Mouse (Mus musculus): Measurements from ENCODE around the gene Sptan1. TPM values are rescaled to one million over a fixed set of nuclear protein-coding genes. Genes with fewer than 3 reads are reported as not detected.

The Sptan1 gene
- polyA plus RNA-seq, 1 experiment = 0.04 TPM

DNA sequence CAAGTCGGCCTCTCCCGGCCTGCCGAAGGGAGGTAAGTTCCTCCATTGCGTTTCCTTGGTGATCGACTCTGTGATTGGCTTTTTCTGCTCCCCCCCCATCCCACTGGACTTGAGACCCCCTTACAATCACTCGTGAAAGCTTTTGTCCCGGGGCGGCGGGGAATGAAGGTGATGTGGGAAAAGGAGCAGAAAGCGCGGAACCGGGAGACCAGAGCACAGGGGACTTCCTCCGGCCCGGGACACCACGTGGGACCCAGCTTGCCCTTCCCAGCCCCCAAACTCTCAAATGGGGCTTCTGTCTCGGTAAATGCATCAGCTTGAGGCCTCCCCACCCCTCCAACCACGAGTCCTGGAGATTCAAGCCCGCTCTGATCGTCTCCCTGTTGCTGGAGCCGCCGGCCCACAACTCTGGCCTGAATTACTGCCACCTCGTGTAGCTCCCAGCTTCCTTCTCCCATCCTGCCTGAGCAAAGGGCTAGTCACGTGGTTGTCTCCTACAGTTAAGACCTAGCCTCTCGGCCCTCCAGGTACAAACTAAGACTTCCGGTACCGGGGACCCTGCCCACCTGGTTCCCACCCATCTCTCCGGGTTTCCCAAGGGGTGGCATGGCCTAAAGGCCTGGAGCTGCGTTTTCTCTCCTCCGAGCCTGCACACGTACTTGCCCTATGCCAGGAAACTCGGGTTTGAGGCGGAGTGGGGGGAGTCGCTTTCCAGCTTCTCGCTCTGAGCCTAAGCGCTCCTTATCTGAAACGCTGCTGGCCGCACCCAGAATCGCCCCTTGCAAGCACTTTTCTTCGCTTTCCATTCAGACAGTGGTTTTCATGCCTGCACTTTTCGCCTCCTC, 97.1 kb downstream of the Sptan1 start:
- TF ChIP-seq TAL1 (IDR thresholded peaks at IDR 0.05; ENCODE audit: low read length) = no peak
- peak; percentile 77 for TF ChIP-seq GATA1 (IDR thresholded peaks at IDR 0.05; ENCODE audit: low read length)

DNA sequence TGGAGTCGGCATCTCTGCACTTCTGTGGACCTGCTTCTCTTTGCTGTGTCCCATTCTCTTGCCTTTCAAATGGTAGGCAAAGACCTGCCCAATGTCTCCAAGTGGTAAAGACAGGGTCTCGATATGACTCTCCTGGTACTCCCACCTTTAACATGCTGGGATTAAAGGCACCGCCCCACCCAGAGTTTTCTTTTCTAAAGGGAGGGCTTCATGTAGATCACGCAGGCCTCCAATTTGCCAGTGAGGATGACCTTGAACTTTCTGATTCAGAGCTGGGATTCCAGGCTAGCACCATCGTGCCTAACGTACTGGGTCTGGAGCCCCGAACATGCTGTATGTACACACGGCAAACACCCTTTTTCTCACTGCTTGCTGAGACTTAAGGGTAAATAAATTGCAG, 97.9 kb downstream of the Sptan1 start:
- Histone ChIP-seq H3K36me3 (ENCODE audit: control insufficient read depth) (peaks cover 4% of the 10 kb centered on the region), H3K9me3 (ENCODE audit: control insufficient read depth, low read length) (no peaks in the 10 kb centered on the region), H3K4me1 (ENCODE audit: control insufficient read depth) (peaks cover 63% of the 10 kb centered on the region), H3K4me3 (replicated peaks) (peak overlapping the region; percentile 75), H3K27me3 (ENCODE audit: control insufficient read depth) (peaks cover 4% of the 10 kb centered on the region)
- no peak for TF ChIP-seq TAL1 (IDR thresholded peaks at IDR 0.05; ENCODE audit: low read length)
- no peak for TF ChIP-seq GATA1 (IDR thresholded peaks at IDR 0.05; ENCODE audit: low read length)

More for the DNA sequence above, 97.1 kb downstream of the Sptan1 start:
- Histone ChIP-seq H3K4me3 (replicated peaks) (peak overlapping the region; percentile 75), H3K36me3 (ENCODE audit: control insufficient read depth) (no peaks in the 10 kb centered on the region), H3K27me3 (ENCODE audit: control insufficient read depth) (peaks cover 4% of the 10 kb centered on the region), H3K4me1 (ENCODE audit: control insufficient read depth) (peaks cover 59% of the 10 kb centered on the region), H3K9me3 (ENCODE audit: control insufficient read depth, low read length) (no peaks in the 10 kb centered on the region)

DNA sequence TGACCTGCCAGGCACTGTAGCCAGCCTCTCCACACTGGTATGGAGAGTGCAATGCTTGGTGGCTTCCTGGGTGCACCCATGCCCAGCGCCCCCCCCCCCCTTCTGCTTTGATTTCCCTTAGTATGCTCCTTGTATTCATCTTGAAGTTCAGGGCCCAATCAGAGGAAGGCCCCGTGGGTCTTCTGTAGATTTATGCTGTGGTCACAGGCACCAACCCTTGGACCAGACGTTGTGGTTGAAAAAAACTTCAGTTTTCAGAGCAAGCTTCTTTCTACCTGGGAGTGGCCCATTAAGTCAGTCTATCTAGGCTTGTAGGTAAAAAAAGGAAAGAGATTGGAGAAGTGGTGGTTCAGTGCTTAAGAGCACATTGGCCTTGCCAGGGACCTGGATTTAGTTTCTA, 98.4 kb downstream of the Sptan1 start:
- TF ChIP-seq GATA1 (IDR thresholded peaks at IDR 0.05; ENCODE audit: low read length) = no peak
- no peak for TF ChIP-seq TAL1 (IDR thresholded peaks at IDR 0.05; ENCODE audit: low read length)
- Histone ChIP-seq H3K4me3 (replicated peaks) (peak overlapping the region; percentile 75), H3K9me3 (ENCODE audit: control insufficient read depth, low read length) (no peaks in the 10 kb centered on the region), H3K36me3 (ENCODE audit: control insufficient read depth) (peaks cover 10% of the 10 kb centered on the region), H3K4me1 (ENCODE audit: control insufficient read depth) (peaks cover 66% of the 10 kb centered on the region), H3K27me3 (ENCODE audit: control insufficient read depth) (peaks cover 4% of the 10 kb centered on the region)

DNA sequence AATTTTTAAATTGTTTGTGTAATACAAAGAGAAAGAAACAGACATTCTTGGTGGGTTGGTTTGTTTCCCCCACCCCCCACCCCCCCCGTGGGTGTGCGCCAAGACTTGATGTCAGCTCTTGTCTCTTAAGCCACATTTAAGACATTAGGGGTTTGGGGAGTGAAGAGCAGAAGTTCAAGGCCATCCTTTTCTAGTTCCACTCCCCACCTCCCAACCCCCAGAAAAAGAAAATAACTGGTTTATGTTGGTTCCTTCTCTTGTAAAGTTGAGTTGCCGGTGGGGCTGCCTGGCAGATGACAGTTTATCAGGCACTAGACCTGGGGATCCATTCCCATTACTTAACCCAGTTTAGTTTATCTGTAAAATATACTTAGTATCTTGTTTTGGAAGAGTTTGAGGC, 98.9 kb downstream of the Sptan1 start:
- Histone ChIP-seq H3K36me3 (ENCODE audit: control insufficient read depth) (peaks cover 15% of the 10 kb centered on the region), H3K4me3 (replicated peaks) (peak overlapping the region; percentile 18), H3K27me3 (ENCODE audit: control insufficient read depth) (peaks cover 4% of the 10 kb centered on the region), H3K4me1 (ENCODE audit: control insufficient read depth) (peaks cover 68% of the 10 kb centered on the region), H3K9me3 (ENCODE audit: control insufficient read depth, low read length) (no peaks in the 10 kb centered on the region)
- no peak for TF ChIP-seq TAL1 (IDR thresholded peaks at IDR 0.05; ENCODE audit: low read length)
- no peak for TF ChIP-seq GATA1 (IDR thresholded peaks at IDR 0.05; ENCODE audit: low read length)

DNA sequence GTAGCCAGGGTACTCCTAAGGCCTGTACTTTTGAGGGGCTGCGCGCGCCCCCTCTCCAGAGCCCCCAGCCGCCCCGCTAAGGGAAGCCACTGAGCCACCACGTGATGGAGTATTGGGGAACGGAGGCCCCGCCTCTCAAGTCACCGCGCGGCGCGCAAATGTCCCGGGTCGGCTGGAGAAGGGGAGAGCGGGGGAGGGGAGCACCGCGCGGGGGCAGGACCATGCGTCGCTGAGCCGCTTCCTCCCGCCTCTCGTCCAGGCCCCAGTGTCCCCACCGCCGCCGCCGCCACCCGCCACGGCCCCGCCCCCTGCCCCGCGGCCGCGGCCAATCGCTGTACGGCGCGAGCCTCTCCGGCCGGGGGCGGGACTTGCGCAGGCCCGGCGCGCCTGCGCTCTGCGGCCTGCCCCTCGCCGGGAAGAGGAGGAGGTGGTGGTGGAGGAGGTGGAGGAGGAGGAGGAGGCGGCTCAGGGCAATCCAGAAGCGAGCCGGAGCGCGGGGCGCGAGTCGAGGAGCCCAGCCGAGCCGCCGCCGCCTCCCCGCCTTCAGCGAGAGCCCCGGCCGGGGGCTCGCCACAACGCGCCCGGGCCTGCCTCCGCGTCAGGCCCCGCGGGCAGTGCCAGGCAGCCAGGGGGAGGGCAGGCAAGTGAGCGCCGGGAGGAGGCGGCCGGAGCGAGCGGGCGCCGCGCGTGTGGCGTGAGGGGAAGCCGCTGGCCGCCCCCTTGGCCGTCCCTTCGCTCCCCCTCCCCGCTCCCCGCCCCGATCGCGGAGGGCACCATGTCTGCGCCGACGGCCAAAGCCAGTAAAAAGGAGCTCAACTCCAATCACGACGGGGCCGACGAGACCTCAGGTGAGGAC, 100.9 kb downstream of the Sptan1 start:
- Histone ChIP-seq H3K27me3 (ENCODE audit: control insufficient read depth) (peaks cover 4% of the 10 kb centered on the region), H3K36me3 (ENCODE audit: control insufficient read depth) (peaks cover 30% of the 10 kb centered on the region), H3K9me3 (ENCODE audit: control insufficient read depth, low read length) (no peaks in the 10 kb centered on the region), H3K4me1 (ENCODE audit: control insufficient read depth) (peaks cover 64% of the 10 kb centered on the region), H3K4me3 (replicated peaks) (peak overlapping the region; percentile 86)
- TF ChIP-seq GATA1 (IDR thresholded peaks at IDR 0.05; ENCODE audit: low read length) = no peak
- no peak for TF ChIP-seq TAL1 (IDR thresholded peaks at IDR 0.05; ENCODE audit: low read length)

DNA sequence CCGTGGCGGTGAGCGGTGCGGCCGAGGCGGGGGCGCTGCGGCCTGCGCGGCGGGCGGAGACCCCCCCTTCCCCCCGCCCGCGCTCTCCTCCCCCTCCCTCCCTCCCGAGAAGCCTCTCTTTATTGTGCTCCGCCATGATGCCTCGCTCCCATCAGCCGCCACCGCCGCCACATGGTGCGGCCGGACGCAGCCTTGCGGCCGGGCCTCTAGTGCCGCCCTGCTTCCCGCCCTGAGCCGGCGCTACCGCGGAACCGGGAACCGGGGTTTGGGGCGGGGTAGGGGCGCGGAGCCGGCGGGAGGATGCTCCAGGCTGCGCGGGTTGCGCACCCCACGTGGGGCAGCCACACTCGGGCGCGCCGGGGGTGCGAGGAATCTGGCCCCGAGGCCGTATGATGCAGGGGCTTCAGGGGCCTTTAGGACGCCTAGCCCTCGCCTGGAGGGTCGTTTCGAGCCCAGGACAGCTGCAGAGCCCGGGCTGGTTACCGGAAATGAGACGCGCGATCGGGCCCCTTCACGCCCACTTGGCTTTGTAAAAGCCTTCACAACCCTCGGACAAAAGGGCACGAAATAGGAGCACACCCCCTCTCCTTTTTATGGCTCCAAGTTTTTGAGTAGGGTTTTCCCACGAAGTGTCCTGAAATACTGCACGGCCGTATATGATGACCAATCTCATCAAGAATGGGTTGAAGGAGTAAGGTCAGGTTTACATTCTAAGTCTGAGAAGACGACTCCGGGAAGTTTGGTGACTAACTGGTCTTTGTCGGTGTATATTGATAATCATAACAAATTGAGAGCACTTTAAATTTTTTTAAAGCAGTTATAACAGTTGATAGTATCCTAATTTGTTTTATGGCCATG, 101.9 kb downstream of the Sptan1 start:
- no peak for TF ChIP-seq GATA1 (IDR thresholded peaks at IDR 0.05; ENCODE audit: low read length)
- no peak for TF ChIP-seq TAL1 (IDR thresholded peaks at IDR 0.05; ENCODE audit: low read length)
- no peaks in the 10 kb centered on the region for H3K27me3 ChIP-seq (ENCODE audit: control insufficient read depth)
- peaks cover 54% of the 10 kb centered on the region for H3K4me1 ChIP-seq (ENCODE audit: control insufficient read depth)
- peak overlapping the region; percentile 86 for H3K4me3 ChIP-seq (replicated peaks)
- peaks cover 35% of the 10 kb centered on the region for H3K36me3 ChIP-seq (ENCODE audit: control insufficient read depth)
- H3K9me3 ChIP-seq (ENCODE audit: control insufficient read depth, low read length) = no peaks in the 10 kb centered on the region

DNA sequence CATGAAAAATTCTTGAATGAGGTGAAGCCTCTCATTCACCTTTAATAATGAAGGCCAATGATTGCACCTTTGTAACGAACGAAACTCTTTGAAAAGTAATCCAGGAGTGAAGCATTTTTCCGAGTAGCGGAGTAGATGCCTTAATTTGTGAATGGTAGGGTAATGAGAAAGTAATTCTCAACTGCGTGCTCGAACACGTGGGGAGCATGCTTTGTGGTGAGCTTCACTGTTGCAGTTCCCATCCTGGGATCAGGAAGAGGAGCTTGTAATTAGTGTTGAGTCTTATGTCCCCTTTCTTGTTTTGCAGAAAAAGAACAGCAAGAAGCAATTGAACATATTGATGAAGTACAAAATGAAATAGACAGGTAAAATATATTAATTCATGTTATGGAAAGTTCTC, 102.6 kb downstream of the Sptan1 start:
- TF ChIP-seq TAL1 (IDR thresholded peaks at IDR 0.05; ENCODE audit: low read length) = no peak
- TF ChIP-seq GATA1 (IDR thresholded peaks at IDR 0.05; ENCODE audit: low read length) = no peak
- Histone ChIP-seq H3K9me3 (ENCODE audit: control insufficient read depth, low read length) (no peaks in the 10 kb centered on the region), H3K36me3 (ENCODE audit: control insufficient read depth) (peaks cover 42% of the 10 kb centered on the region), H3K4me1 (ENCODE audit: control insufficient read depth) (peaks cover 47% of the 10 kb centered on the region), H3K4me3 (replicated peaks) (peak overlapping the region; percentile 86), H3K27me3 (ENCODE audit: control insufficient read depth) (no peaks in the 10 kb centered on the region)

DNA sequence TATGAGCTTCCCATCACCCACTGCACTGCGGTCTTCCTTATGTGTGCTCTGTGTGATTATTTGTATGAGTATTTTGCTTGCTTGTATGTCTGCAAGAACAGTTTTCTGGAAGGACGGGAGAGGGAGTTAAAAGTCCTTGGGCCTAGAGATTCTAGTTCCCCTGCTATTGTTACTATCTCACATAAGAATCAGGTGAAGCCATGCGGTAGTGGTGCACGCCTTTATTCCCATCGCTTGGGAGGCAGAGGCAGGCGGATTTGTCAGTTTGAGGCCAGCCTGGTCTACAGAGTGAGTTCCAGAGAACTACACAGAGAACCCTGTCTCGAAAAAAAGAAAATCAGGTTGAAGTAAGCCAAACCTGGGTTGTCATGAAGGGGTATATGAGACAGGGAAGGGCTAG, 107.5 kb downstream of the Sptan1 start:
- no peaks in the 10 kb centered on the region for H3K9me3 ChIP-seq (ENCODE audit: control insufficient read depth, low read length)
- H3K36me3 ChIP-seq (ENCODE audit: control insufficient read depth) = peaks cover 56% of the 10 kb centered on the region
- no peaks in the 10 kb centered on the region for H3K27me3 ChIP-seq (ENCODE audit: control insufficient read depth)
- TF ChIP-seq GATA1 (IDR thresholded peaks at IDR 0.05; ENCODE audit: low read length) (no peak), TAL1 (IDR thresholded peaks at IDR 0.05; ENCODE audit: low read length) (no peak)
- H3K4me1 ChIP-seq (ENCODE audit: control insufficient read depth) = peaks cover 21% of the 10 kb centered on the region
- no peak overlapping the region for H3K4me3 ChIP-seq (replicated peaks)
